Mouse (Mus musculus) left cerebral cortex, postnatal 14 days (tissue): ENCODE measurements at regions not wholly inside any gene's neighbourhood (a gene's known extent, or its start where the extent isn't known, plus 50 kb on each side); places are given as distances from the start of the nearest gene placed in this dataset.
A peak's percentile ranks its signal among the peaks of the same experiment; 100 is the strongest.

Experiments used
- DNase-seq, 2 experiments: peaks; one replicate each; pipeline ENCODE4 v3.0.0; 2021 to 2022; ENCODE audit warnings: low spot score in 2 of 2, mixed read lengths in 1 of 2
- intact Hi-C: fragments of 180-260 bp; cut with DNase I; formaldehyde crosslinking; loops from one replicate; pipeline ENCODE4 v1.15.1; 2025

DNA sequence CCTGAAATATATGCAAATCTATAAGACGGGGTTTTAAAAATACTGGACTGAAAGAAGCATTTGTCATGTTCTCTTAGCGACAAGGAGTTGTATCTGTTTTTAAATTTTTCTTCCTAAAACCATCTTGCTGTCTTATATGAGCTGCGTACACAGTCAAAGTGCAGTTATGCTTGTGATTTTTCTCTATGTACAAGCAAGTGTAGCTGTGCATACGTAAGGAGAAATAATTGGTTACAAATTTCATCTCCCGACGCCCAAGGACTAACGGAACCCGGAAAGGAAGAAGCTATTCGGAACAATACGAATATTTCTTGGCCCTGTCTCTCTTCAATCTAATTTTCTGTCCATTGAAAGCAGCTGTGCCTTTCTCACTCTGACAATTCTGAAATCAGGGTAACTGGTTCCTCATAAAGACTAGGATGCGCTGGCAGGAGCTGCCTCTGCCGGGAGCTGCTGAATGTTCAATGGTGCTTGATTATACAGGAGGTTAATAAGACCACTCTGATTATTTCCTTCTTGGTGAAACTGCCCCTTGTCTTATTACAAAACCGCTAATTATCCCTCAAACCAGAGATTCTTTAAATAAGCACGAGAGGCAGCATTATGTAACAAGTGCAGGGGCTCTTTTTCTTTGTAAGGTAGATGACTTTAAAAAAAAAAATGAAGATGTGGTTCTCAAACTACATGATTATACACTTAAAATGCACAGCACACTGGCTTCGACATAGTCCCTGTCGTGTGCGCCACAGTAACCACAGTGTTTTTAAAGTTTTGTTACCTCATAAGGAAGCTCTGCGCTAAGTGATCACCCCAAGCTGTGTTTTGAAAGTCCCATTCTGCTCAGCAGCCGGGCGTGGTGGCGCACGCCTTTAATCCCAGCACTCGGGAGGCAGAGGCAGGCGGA, 296.8 kb downstream of the Spry2 start:
- intact Hi-C loops = no loop called here
- DNase-seq = peak; percentile 26 to 41

DNA sequence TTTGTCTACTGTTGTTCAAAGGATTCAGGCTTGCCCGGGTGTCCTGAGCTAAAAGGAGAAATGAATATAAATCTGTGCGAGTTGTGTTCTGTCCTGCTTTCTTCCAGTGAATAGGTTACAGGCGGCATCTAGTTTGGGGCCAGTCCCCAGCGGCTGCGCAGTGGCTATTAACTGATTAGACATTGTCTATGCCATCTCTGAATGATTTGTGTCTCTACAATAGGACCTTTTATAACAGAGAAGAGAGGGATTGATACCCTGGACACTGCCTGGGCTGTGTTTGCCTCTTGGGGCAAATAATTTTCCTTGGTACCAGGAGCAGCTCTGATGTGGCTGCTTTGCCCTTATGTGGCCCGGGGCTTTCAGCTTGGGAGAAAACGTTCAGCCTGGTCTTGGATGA, 306.9 kb downstream of the Spry2 start:
- intact Hi-C loops = loop anchor here (2.0 kb wide), 1 partner anchor 307 kb away; the partner anchor contains the start of gene Spry2
- DNase-seq = peak in 1 of 2 experiments; percentile 13

DNA sequence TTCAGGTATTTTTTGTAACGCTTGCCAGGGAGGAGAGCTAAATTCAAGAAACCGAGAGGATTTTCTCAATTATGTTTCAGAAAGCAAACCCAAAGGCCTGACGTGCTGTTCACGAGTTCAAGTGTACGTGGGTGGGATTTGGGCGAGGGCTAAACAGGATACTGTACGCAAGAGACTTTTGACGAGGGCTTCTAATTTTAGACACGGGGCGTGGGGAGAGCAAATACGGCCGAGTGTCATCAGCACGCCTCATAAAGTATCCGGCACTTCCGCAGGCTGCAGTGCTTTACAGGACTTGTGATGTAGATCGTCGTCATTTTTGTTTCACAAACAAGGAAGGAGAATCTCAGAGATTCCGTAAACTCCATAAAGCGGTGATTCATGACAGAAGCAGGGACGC, 307.4 kb downstream of the Spry2 start:
- intact Hi-C loops = loop anchor here (2.0 kb wide), 1 partner anchor 308 kb away; the partner anchor contains the start of gene Spry2
- no peak for DNase-seq

DNA sequence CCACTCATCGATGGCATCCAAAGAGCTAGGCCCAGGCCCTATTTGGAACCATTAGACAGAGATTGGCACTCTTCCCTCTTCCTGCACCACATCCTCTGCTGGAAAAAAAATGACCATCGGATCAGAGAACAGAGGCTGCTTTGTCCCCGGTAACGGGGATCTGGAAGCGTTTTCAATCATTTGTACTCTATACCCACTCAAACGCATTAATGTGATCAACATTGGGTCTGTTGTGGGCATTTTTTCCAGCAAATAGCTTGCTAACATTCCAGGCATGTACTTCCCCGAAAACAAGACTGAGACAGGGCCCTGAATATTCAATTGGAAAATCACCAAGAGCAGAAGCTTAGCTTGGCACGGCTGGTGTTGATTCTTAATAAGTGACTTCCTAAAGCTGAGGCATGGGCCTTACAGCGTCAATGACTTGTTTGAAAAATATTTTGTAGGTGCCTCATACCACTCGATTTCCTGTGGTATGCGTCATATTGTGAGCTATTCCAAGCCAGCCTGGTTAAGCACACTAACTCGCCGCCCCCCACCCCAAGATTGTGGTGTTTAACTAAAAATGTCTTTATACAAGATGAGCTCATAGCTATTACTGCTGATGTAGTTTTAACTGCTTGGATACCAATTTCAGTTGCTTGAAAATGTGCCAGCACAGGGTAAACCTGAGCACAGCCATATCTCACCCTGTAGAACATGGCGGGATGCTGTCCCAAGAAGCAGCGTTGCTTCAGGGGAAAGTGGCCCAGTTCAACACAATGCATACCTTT, 308.0 kb downstream of the Spry2 start:
- peak; percentile 57 to 68 for DNase-seq
- intact Hi-C loops = loop anchor here (2.0 kb wide), 1 partner anchor 308 kb away; the partner anchor contains the start of gene Spry2

DNA sequence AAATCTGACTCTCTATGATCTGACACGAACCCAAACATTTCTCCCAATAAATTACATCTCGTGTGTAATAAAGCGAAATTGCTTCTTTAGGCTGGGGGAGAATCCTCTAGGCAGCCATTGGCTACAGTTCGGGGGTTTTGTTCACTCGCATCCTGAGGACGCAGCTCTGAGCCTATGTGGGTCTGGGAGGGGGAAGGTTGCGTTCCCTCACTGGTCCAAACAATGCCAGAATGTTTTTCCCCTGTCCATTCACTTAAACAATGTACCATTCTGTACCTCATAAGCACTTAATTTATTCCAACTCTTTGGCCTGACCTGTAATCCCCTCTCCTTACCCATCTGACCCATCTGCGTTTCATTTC, 308.6 kb downstream of the Spry2 start:
- intact Hi-C loops = loop anchor here (2.0 kb wide), 1 partner anchor 309 kb away; the partner anchor contains the start of gene Spry2
- no peak for DNase-seq

DNA sequence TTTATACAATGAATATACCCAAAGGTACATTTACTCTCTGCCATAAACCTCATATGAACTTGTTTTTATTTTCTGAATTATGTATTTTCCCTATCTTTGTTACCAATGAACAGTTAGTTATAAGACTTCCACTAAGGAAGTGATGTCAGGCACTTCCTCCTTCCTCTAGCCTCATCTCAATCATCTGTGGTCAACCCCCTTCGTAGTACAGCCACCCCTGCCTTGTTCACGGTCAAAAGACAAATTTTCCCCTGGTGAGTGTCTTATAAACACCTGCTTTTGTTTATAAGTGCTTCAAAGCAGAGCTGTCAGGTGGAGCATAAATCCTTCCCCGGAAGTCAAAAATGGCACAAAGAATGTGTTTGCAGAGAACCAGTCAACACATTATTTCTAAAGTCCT, 312.0 kb downstream of the Spry2 start:
- intact Hi-C loops = no loop called here
- DNase-seq = no peak

DNA sequence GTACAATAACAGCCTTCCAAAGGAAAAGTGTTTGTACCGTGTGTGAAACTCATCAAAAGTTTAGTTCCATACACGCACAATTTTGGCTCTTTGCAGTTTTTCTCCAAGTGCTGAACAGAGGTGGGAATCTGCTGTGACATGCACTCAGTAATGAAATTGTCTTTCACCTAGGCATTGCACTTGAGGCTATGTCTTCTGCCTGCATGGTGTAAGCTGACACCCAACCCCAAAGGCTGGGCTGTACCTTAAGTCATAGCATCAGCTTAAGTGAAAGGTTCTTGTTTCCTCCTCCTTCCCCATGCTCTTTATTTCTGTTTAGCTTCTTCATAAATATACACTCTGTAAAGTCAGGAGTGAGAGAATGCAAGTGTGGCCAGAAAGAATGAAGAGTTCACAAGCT, 313.1 kb downstream of the Spry2 start:
- DNase-seq = no peak
- intact Hi-C loops = no loop called here

DNA sequence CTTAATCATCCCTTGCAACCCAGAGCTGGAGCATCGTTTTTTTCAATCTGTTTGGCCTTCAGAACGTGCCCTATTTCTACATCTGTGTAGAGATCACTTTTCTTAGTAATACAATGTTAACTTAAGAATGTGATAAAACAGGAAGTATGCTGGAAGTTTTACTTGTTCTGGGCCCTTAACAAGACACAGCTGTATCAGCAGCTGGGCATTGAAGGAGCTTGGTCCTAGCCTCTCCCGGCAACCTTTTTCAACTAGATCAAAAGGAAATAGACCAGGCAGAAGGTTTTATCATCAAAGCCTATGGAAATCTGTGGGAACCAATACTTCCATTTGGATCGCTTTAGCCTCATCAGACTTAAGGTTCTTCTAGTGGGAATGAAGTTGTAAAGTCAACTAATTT, 317.9 kb downstream of the Ndfip2 start:
- DNase-seq = no peak
- intact Hi-C loops = no loop called here

DNA sequence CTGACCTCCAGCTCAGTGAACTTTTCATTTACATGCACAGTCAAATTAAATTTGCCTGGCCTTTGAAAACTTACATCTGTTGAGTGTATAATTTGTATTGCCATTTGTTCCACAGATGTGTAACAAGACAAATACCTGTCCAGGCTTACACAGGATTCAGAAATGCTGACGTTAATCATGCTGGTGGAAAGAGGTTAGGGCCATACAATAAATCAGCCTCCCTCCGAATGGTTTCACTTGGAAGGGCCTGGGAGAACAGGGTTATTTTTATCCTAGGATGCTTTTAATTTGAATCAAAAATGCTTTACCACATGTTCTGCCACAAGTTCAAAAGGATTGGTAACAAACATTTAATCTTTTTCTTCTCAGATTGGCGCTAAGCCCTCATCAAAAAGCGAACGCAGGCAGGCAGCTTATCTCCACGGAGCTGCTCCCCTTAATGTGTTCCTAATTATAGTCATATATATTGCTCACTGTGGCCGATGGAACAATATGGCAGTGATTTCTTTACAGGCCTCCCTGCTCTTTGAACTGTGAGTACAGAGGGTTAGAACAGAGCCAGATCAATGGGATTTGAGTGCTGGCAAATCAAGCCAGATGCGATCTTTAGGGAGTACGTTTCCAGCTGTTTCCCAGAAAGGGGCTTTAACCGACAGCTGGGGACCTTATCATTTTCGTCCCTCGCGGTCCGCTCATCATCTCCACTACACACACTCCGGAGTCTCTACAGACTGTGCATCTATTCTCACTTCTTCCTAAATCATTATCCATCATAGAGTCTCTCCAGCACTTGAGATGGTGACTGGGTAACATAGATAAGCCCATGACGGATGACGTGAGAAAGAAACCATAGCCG, 313.9 kb downstream of the Ndfip2 start:
- no peak for DNase-seq
- intact Hi-C loops = no loop called here

DNA sequence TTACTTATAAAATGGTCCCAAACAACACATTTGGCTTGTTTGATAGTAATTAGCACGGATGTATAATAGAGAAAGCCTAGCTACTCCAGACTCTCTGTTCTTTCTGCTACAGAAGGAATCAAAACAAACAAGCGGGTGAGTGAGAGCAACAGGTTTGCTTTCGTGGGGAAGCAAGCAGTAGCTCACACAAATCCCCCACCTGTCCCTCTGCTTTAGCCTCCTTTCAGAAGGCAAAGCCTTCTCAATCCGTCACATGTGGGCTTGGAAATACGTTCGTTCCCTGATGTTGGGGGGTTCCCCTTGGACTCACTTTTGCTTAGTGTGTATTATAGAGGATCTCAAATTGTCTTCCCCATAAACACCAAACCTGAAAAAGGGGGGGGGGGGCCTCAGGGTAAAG, 311.8 kb downstream of the Ndfip2 start:
- no peak for DNase-seq

DNA sequence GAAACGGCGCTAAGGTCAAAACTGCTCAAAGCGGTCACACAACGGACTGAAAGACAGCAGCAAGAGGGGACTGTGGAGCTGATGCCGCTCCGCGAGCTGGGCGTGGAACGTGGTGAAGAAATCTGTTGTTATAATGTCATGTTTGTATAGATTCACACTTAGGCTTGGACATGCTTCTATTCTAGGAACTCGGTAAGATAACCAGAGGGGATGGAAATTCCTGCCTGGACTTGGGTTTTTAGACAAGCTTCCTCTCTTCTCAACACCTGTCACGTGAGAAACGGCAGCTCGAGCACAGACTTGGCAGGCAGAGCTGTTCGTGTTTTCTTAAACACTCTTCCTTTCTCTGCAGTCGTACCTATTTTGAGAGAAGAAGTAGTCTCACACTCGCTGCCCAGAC, 307.5 kb downstream of the Ndfip2 start:
- intact Hi-C loops = loop anchor here (5.0 kb wide), 1 partner anchor 69 kb away; no protein-coding TSS in a partner anchor
- peak; percentile 40 to 62 for DNase-seq

More for the DNA sequence above, 311.8 kb downstream of the Ndfip2 start:
- intact Hi-C loops = no loop called here

DNA sequence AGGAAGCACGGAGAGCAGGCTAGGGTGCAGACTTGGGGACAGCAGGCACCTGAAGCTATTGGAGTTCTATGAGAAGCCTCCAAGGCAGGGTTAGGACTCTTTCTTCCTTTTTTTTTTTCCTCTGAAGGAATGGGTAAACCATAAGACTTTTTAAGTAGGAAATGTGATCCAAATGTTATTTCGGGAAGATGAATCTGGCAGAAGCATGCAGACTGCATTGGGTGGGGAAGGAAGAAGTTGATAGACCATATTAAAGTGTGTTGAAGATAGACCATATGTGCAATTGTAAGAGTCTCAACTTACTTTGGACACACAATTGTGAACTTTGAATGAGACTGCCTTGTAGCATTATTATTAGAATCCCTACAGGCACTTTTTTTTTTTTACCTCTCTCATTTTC, 304.5 kb downstream of the Ndfip2 start:
- intact Hi-C loops = no loop called here

DNA sequence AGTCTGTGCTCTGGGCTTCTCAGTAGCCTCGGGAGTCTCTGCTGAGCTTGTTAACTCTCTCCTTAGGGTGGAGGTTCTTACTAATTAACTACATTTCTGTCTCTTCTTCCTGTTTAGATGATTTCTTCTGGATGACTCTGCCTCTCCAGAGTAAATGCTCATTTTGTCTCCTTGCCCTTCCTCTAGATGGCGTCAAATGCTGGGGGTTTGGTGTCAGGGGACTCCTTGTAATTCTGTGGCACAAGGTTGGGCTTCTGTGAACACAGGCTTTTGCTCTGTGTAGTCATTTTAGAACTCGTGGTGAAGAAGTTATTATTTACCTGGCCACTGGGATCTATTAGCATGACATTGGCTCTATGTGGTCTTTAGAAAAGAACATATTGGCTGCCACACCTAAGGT, 298.4 kb downstream of the Ndfip2 start:
- intact Hi-C loops = no loop called here
- DNase-seq = no peak

More for the DNA sequence above, 304.5 kb downstream of the Ndfip2 start:
- no peak for DNase-seq

DNA sequence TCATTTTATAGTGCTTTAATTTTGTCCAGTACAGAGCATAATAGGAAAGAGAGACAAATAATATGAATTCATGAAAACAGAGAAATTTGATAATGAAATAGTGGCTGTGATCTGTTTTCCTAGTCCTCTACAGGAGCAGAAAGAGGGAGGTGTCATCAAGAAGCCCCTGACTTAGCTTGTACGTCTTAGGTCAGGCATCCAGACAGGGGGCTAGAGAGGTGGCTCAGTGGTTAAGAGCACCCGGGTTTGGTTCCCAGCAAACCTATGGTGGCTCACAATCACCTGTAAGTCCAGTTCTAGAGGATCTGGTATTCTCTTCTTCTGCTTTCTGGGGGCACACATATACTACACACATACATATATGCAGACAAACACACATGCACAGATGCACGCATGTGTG, 285.7 kb downstream of the Ndfip2 start:
- intact Hi-C loops = no loop called here
- no peak for DNase-seq

DNA sequence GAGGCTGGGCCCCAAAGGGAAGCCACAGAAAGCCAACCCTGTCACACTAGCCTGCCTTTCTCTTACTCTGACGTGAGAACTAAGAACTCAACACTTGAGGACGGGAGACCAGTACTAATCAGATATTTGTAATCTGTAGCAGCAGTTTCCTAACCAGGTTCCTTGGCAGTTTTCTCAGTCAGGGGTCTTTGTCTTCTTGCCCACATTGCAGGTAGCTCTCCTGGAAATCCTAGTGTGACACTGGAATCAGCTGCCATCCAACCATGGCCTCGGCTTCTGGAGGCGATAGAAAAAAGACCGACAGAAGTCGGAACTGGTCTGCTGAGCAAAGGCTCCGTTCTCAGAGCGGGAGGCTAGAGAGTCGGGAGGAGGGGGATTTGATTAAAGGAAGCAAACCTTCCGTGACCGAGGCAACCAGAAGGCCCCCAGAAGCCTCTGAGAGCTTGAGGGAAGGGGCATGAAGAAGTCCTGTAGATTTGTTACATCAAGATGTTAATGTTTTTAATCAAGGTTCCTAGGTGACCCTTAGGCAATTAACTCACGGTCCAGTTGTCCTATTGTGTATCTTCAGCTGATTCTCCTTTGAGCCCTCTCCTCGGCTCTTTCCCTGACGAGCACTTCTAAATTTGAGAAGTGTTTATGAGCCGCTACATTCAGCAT, 284.2 kb downstream of the Ndfip2 start:
- DNase-seq = no peak
- intact Hi-C loops = no loop called here

DNA sequence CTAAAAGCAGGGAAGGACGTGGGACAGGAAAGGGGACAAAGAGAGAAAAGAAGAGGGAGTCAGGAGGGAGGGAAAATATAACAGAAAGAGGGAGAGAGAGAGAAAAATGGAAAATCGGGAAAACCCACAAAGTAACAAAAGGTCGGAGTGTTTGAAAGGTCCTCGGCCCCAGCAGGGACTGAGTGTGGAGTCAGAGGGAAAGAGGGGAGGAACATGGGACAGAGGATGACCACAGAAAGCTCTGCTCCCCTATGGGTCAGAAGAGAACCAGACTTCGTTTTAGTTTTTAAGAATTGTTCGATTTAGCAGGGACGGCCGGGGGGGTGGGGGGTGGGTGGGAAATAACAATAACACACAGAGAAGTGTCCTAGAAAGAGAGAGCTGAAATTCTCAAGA, 283.7 kb downstream of the Ndfip2 start:
- DNase-seq = no peak
- intact Hi-C loops = no loop called here

DNA sequence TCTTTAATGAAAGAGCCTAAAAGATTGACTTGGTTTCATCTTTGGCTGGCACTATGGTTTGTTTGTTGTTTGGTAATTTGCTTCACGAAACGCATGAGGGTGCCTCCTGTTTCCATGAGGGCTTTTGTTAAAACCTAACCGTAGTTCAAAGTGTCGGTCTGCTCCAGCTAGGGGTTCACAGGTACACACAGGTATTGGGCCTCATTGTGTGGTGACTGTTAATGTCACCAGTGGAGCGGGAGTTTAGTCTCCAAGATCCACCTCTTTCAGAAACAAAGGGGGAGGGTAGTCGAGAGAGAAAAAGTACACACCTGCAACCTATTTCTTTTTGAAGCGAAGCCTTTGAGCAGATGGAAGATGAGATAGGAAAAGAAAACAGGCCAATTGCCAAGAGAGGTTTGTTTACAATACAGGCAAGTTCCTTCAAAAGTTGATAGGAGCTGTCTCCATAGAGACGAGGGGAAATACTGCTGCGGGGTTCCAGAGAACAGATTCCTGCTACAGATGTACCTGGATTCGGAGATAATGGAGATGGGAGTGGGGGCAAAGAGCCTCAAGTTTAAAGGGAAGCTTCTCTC, 273.9 kb downstream of the Ndfip2 start:
- intact Hi-C loops = no loop called here
- peak in 1 of 2 experiments; percentile 9 for DNase-seq

DNA sequence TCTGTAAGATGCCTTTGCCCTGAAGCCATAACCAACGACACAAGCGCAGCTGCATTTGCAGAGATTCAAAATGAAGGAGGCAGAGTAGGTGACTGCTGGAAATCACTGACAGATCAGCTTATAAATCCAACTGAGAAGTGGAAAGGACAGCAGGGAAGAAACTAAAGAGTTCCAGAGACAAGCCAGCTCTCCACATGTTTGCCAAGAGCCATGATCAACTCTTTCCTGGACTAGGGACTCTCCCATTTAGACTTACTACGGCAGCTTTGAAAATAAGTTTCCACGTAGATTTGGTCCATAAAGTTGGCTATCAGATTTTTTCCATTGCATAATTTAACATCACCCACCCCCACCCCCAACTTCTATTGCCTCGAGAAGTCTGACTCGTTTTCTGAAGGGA, 269.7 kb downstream of the Ndfip2 start:
- intact Hi-C loops = no loop called here

DNA sequence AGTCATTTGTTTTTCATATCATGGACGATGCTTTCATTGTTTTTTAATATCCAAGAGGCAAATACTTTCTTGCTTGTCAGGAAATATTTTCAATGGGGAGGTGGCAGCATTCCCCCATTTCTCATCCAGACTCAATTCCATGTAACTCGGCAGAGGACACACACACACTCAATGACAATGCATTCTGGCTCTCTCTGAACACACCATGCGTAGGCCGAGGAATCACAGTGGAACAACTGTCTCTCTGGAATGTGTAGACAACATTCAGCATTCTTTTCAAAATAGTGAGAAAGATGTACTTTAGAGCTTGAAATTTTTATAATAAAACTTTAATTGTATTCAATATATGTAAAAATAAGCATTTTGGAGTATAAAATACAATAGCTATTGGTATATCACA, 265.5 kb downstream of the Ndfip2 start:
- intact Hi-C loops = no loop called here
- no peak for DNase-seq

More for the DNA sequence above, 269.7 kb downstream of the Ndfip2 start:
- no peak for DNase-seq
